Mouse (Mus musculus): Measurements from ENCODE around the gene Tbx4.

Tbx4 gene

DNA sequence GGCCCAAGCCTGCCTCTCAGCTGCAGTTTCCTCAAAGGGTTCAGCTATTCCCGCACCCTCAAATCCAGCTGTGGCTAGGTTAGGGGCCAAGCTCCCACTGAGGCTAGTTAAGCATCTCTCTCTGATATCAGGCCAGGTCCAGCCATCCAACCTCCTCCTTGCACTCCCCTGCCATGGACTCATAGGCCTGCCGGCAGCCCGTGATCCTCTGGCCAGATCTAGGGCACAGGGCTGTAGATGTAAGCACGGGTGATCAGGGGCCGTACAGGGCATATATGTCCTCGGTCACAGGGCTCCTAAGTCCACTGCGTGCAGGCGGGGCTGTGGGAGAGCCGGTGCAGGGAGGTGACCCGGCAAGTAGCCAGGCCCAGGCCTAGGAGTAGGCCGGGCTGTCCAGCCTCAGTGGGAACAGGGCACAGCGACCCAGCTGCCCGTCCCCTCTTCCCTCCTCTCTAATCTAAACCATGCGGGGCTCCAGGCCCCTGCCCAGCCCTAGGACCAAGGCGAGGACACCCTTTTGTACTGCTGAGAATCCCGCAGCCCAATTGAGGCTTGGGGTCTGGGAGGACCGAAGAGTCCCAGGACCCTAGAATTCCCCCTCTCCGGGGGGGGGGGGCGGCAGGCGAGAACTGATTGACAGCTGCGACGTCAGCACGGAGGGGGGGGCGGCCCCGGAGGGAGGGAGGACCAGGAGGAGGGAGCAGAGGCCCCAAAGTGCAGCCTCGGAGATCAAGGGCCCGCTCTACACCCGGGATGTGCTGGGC is at the start of gene Tbx4:
TSS of gene Tbx4 (plus strand) at position 758 of the 764 bp plus-strand sequence.
- TF ChIP-seq GATA4 (IDR thresholded peaks at IDR 0.05; ENCODE audit: insufficient replicate concordance, low read length), result no peak

DNA sequence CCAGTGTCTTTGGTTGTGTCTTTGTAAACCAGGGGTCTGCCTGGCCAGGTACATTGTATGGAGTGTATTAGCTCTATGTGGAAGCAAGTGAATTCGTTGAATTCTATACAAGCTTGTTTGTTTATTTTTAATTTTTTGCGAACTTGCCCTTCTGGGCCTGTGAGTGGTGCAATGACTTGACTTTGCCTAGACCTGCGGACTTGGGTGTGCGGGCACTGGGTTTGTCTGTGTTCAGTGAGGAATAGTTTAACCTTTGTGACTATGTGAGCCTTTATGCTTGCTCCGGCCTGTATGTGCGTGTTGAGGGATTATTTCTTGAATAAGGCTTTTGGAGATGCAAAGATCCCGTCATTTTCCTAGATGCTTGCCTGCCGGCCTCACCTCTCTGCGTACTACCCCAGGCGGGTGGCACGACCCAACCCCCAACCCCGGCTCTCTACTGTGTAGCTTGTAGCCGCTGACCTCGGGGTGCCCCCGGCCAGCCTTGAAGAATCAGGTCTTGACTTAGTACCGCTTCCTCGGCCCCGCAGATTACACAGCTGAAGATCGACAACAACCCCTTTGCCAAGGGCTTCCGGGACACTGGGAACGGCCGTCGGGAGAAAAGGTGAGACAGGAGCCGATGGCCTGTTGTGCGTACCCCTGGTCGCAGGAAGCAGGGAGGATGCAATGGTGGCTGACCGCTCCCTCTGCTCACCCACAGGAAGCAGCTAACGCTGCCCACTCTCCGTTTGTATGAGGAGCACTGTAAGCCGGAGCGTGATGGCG is 49.5 kb upstream of the Tbx4 start:
- no peak for TF ChIP-seq GATA4 (IDR thresholded peaks at IDR 0.05; ENCODE audit: insufficient replicate concordance, low read length)

DNA sequence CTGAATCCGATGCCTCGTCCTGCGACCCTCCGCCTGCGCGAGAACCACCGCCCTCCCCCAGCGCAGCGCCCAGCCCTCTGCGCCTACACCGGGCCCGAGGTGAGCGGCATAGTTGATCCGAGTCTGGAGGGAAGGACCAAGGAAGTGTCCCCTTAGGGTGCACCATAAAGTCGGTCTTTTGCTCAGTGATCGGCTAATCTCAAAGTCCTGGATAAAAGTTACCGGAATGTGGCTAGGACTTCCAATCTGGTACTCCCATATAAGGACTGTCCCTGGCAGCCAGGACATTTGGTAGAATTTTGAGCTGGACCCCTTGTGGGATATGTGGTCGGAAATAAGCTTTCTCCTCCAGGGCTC is 49.0 kb upstream of the Tbx4 start:
- no peak for TF ChIP-seq GATA4 (IDR thresholded peaks at IDR 0.05; ENCODE audit: insufficient replicate concordance, low read length)

DNA sequence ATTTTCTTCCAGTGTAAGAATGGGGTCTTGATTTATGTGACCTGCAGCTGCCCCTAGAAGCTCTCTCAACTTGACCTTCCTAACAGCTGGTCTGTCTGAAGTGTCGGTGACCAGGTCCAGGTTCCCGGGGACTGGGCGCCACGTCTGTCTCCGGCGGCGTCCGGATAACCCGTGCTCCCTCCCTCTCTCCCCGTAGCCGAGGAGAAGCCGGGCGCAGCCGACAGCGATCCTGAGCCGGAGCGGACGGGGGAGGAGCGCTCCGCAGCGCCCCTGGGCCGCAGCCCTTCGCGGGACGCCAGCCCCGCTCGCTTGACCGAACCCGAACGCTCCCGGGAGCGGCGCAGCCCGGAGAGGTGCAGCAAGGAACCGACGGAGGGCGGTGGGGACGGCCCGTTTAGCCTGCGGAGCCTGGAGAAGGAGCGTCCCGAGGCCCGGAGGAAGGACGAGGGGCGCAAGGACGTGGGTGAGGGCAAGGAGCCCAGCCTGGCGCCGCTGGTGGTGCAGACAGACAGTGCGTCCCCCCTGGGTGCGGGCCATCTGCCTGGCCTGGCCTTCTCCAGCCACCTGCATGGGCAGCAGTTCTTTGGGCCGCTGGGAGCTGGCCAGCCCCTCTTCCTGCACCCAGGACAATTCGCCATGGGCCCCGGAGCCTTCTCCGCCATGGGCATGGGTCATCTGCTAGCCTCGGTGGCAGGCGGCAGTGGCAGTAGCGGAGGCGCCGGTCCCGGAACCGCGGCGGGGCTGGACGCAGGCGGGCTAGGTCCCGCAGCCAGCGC is 48.4 kb upstream of the Tbx4 start:
- TF ChIP-seq GATA4 (IDR thresholded peaks at IDR 0.05; ENCODE audit: insufficient replicate concordance, low read length), result no peak

DNA sequence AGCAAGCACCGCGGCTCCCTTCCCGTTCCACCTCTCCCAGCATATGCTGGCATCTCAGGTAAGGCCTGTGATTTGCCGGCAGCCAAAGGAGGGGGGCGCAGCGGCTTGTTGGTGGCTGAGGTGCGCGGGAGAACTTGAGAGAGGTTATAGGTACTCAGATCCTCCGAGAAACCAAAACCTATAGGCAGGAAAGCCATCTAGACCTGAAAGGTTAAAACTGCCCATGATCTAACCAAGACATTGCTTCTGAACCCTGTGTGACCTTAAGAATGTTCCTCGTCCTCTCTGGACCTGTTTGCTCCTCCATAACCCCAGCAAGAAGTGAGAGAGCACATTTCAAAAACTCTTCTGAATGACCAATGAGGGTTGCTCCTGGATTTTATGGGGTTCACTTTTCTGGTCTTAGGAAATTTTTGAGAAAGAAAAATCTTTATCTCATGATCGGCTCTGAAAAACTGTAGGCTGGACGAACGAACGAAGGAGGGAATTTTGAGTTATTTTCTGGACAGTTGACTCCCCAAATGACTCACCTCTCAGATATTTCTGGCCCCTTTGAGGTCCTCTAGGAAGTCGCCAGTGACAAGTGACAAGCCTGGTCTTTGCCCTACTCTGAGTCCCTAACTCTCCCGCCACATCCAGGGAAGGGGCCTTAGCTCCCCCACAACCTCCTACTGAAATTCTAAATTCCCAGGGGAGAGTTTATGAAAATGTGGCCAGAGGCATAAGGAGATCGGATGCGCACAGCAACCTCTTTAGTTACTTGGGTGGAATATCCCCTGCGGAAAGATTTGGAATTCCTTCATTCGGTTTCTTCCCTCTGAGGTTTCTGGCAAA is 47.6 kb upstream of the Tbx4 start:
- no peak for TF ChIP-seq GATA4 (IDR thresholded peaks at IDR 0.05; ENCODE audit: insufficient replicate concordance, low read length)

DNA sequence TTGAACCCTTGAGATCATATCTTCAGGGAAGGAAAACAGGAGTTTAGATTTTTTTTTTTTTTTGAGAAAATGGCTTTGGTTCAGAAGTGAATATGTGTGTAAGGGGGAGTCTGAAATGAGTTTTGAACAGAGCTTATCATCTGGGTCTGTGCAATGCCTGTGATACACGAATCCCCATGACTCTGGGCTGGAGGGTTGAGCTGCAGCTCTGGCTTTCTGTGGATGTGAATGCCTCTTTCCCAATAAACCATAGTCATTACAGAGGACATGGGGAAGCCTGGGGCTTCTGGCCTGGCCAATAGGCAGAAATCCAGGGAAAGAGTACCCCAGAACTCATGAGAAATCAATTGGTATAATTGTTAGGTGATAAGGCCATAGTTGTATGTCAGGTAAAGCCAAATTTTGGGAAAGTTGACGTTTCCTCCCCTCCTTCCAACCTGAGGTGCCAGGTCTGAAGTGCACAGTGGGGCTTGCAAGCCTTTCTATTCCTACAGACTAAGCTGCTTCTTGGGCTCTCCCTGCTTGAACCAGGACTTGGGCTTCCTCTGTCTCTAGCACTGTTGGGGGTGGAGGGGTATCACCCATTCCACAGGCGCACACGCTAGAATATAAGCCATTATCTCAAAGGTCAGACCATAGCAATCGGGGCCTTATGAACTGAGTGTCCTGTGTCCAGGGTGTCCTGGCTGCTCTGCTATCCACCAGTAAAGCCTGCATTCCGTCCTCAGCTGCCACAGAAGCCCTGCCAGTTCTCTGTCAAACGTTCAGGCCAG is 46.8 kb upstream of the Tbx4 start:
- no peak for TF ChIP-seq GATA4 (IDR thresholded peaks at IDR 0.05; ENCODE audit: insufficient replicate concordance, low read length)

DNA sequence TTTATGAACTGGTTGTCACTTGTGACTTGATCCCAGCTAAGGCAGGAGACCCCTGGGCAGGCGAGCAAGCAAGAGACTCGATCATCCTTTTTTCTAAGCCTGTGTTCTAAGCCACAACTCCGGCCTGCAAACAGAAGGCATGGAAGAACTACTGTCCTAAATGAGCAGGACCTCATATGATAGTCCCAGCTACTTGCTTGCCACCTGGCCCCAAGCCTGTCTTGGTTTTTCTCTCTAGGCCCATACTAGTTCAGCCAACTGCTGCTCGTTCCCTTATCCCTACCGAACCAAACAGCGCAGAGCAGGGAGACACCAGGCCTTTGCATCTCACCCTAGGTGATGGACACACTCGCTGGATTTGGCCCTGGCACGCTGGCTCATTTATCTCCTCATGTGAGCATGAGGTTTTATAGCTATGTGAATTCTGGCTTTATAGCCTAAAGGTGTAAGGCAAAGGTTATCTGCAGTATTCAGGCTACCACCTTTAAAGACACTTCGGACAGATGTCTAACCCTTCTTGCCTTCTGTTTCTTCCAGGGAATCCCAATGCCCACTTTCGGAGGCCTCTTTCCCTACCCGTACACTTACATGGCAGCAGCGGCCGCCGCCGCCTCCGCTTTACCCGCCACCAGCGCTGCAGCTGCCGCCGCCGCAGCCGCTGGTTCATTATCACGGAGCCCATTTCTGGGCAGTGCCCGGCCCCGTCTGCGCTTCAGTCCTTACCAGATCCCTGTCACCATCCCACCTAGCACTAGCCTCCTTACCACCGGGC is 46.0 kb upstream of the Tbx4 start:
- TF ChIP-seq GATA4 (IDR thresholded peaks at IDR 0.05; ENCODE audit: insufficient replicate concordance, low read length), result no peak

DNA sequence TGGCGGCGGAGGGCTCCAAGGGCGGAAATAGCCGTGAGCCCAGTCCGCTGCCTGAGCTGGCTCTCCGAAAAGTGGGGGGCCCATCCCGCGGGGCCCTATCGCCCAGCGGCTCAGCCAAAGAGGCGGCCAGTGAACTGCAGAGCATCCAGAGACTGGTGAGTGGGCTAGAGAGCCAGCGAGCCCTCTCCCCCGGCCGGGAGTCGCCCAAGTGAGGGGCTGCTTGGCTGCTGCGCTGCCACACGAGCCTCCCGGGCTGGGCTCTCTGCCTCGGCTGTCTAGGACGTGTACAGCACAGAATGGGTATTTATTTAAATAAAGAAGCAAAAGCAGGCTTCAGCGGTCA is 45.4 kb upstream of the Tbx4 start:
- no peak for TF ChIP-seq GATA4 (IDR thresholded peaks at IDR 0.05; ENCODE audit: insufficient replicate concordance, low read length)

DNA sequence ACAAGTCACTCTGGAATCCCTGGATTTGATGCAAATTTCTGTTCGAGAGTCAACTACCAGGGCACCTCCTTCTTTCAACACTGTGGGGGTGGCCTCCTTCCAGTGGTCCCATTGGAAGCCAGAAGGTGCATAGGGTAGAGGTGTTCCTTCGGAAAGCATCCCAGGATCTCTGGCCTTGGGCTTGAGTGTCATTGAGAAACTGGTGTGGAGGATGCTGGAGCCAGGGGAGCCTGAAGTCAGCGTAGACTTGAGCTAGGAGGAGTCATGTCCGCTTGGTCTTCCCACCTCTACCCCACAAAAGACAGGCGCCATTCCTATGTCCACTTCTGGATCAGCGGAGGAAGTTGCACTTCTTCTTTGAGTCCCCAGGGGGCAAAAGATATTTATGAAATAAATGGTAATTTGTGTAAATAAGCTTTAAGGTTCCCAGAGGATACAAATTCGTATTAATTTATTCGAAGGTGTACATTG is 45.0 kb upstream of the Tbx4 start:
- TF ChIP-seq GATA4 (IDR thresholded peaks at IDR 0.05; ENCODE audit: insufficient replicate concordance, low read length), result no peak

DNA sequence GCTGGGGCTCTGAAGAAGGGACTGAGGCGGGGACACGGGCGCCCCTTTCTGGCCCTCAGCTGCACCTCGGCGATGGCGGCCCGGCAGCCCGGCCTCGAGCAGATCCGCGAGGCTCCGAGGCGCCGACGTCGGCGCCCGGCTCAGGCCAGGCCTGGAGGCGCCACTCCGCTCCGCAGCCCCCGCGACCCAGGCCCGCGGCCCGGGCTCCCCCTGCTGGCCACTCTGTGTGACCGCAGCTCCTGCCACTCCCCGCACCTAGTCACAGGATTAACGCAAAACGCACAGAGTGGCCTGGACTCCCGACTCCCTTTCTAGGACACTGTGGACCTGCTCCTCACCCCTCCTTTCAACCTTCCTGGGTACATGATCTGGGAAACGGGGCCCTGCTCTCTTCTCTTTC is 44.2 kb upstream of the Tbx4 start:
- no peak for TF ChIP-seq GATA4 (IDR thresholded peaks at IDR 0.05; ENCODE audit: insufficient replicate concordance, low read length)

DNA sequence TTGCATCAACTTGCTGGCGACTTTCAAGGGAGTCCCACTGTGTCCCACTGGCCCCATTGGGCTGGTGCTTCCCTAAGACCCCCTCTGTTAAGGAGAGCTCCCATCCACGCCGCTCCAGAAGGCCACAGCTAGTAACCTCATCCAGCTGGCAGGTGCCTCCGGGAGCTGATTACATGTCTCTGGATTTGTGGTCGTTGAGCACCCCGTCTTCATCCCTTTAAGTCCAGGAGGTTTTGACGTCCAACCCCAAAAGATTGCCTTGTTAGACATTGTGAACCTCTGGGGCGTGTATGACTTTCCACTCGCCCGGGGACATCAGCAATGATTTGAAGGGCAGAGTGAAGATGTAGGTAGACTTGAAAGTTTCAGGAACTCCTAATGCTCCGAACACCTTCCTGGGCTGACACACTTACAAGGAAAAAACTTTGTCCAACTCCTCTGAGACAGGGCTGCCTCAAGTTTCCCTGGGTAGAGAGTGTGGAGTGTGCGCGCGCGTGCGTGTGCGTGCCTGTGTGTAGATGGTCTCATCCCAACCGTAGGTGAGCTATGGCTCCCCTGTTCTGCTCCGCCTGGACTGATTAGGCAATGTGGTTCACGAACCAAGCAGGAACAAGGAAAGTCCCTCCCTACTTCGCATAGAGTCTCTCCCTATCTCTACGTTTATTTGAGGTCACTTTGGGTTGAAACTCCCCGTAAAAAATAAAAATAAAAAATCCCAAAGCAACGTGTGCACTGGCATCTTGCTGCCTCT is 43.5 kb upstream of the Tbx4 start:
- TF ChIP-seq GATA4 (IDR thresholded peaks at IDR 0.05; ENCODE audit: insufficient replicate concordance, low read length), result no peak

DNA sequence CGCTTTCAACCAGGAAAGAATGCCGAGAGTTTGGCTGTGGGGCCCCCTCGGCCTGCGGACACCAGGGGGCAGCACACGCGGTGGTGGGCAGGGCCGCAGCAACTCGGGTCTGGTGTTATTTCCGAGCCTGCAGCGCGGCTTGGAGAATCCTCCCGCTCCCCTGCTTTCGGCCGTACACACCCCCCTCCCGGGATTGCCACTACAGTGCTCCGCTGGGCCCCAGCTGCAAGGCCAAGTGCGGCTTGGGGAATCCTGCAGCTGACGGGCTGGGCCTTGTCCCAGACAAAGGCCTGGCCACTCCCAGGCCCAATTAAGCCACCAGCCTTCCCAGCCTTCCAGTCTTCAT is 42.9 kb upstream of the Tbx4 start:
- TF ChIP-seq GATA4 (IDR thresholded peaks at IDR 0.05; ENCODE audit: insufficient replicate concordance, low read length), result no peak
